21 mouse cellular contexts compared by ENCODE assay signal in the genomic region with DNA sequence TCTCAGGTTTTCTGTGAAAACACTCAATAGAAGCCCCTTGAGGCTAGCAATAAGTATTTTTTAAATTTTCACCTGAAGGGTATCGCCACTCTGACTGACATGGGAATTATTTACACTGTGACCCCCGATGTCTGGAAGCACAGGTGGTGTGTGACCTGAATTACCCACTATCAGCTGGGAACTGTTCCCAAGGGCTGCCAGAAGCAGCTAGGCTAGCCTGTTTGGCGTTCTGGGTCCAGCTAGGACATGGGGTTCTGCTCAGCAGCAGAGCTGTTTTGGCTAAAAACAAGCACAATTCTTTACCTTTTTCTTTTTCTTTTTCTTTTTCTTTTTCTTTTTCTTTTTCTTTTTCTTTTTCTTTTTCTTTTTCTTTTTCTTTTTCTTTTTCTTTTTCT. TPM values are rescaled to one million over a fixed set of nuclear protein-coding genes. Genes with fewer than 3 reads are reported as not detected.
A peak's percentile ranks its signal among the peaks of the same experiment; 100 is the strongest.
DNase-seq lines count a peak whose midpoint lies in the region; ATAC-seq and TF ChIP-seq lines count a peak whose summit lies in the region.
"Had no signal": no experiment of that assay in that cellular context is flagged by ENCODE, and none has a peak within 500 bp of the region (broad histone marks: within the 10 kb centered on the region; RNA-seq: fewer than 3 reads in every experiment).

No protein-coding gene starts in this region.

- no peak for TF ChIP-seq EP300 in stomach, postnatal 0 days (optimal IDR thresholded peaks at IDR 0.05)

- peak; percentile 20 to 22 for DNase-seq in cerebellum, adult 18-20 months
- DNase-seq in cerebellum, adult 11 months = no peak
- DNase-seq in kidney, adult 2 months = no peak
- DNase-seq in stomach, postnatal 0 days (ENCODE audit: low spot score) = no peak
- DNase-seq: adrenal gland, postnatal 14 days; heart, adult 2 months; kidney, adult 11 months; kidney, postnatal 36 days; layer of hippocampus, adult 9-11 months; lung, adult 2 months; midbrain, embryonic 14.5 days; thymus, postnatal 25 days had no signal

- no peaks in the 10 kb centered on the region for H3K9me3 ChIP-seq in kidney, embryonic 16.5 days (ENCODE audit: low read length)
- H3K9me3 ChIP-seq in stomach, embryonic 14.5 days (ENCODE audit: control insufficient read depth, low read depth, low read length) = no peaks in the 10 kb centered on the region
- H3K9me3 ChIP-seq in stomach, postnatal 0 days (ENCODE audit: control insufficient read depth, low read length) = no peaks in the 10 kb centered on the region
- H3K9me3 ChIP-seq: embryonic facial prominence, embryonic 15.5 days; forebrain, embryonic 10.5 days; heart, embryonic 15.5 days had no signal

- H3K36me3 ChIP-seq in kidney, embryonic 16.5 days (ENCODE audit: insufficient read depth, low read length) = no peaks in the 10 kb centered on the region
- H3K36me3 ChIP-seq in kidney, adult 2 months (ENCODE audit: control insufficient read depth, insufficient read depth, low read length) = no peaks in the 10 kb centered on the region
- H3K36me3 ChIP-seq in stomach, embryonic 14.5 days (ENCODE audit: control insufficient read depth, insufficient read depth, low read length) = no peaks in the 10 kb centered on the region
- no peaks in the 10 kb centered on the region for H3K36me3 ChIP-seq in stomach, postnatal 0 days (ENCODE audit: control insufficient read depth, insufficient read depth, low read length)
- H3K36me3 ChIP-seq: embryonic facial prominence, embryonic 15.5 days; forebrain, embryonic 10.5 days; heart, embryonic 15.5 days had no signal

- peak overlapping the region; percentile 45; the same call in 1 of the 2 replicates for H3K4me2 ChIP-seq in kidney, embryonic 16.5 days (replicated peaks; ENCODE audit: low read depth, low read length)
- H3K4me2 ChIP-seq in stomach, embryonic 14.5 days (replicated peaks; ENCODE audit: low read depth, low read length) = peak overlapping the region; percentile 35; the same call in 1 of the 2 replicates
- H3K4me2 ChIP-seq in stomach, postnatal 0 days (replicated peaks; ENCODE audit: low read depth) = no peak overlapping the region
- H3K4me2 ChIP-seq: embryonic facial prominence, embryonic 15.5 days; heart, embryonic 15.5 days had no signal

- 48% methylated on average over 3 of the region's 3 CpGs for WGBS in kidney, embryonic 16.5 days
- WGBS in kidney, adult 2 months = 53% methylated on average over 3 of the region's 3 CpGs
- 22% methylated on average over 3 of the region's 3 CpGs for WGBS in stomach, embryonic 14.5 days
- 17% methylated on average over 3 of the region's 3 CpGs for WGBS in stomach, postnatal 0 days

- H3K4me1 ChIP-seq in kidney, embryonic 16.5 days (ENCODE audit: insufficient read depth, low read length) = peaks cover 6% of the 10 kb centered on the region; the same call in 1 of the 2 replicates
- no peaks in the 10 kb centered on the region for H3K4me1 ChIP-seq in kidney, adult 2 months (ENCODE audit: control insufficient read depth, insufficient read depth, low read length)
- peaks cover 18% of the 10 kb centered on the region for H3K4me1 ChIP-seq in stomach, embryonic 14.5 days (ENCODE audit: control insufficient read depth, insufficient read depth, low read length)
- no peaks in the 10 kb centered on the region for H3K4me1 ChIP-seq in stomach, postnatal 0 days (replicated peaks; ENCODE audit: control insufficient read depth, insufficient read depth)

- H3K27me3 ChIP-seq in kidney, embryonic 16.5 days (ENCODE audit: insufficient read depth, low read length) = peaks cover 2% of the 10 kb centered on the region; the same call in 1 of the 2 replicates
- no peaks in the 10 kb centered on the region for H3K27me3 ChIP-seq in kidney, adult 2 months (replicated peaks; ENCODE audit: control insufficient read depth, insufficient read depth, low read length)
- no peaks in the 10 kb centered on the region for H3K27me3 ChIP-seq in stomach, embryonic 14.5 days (ENCODE audit: control insufficient read depth, insufficient read depth, low read length)
- H3K27me3 ChIP-seq in stomach, postnatal 0 days (ENCODE audit: control insufficient read depth, insufficient read depth, low read length) = no peaks in the 10 kb centered on the region
- H3K27me3 ChIP-seq: embryonic facial prominence, embryonic 15.5 days had no signal

- ATAC-seq in kidney, embryonic 16.5 days (ENCODE audit: low FRiP score, low TSS enrichment) = no peak
- ATAC-seq in stomach, embryonic 14.5 days (ENCODE audit: insufficient number of reproducible peaks, insufficient read depth, low FRiP score, low read depth) = no peak
- no peak for ATAC-seq in stomach, postnatal 0 days (ENCODE audit: low FRiP score, low TSS enrichment)
- no peak for ATAC-seq in granulocyte monocyte progenitor cell, adult 5-6 weeks (replicated peaks; ENCODE audit: poor library complexity, severe bottlenecking)

- H3K9ac ChIP-seq in kidney, embryonic 16.5 days (replicated peaks; ENCODE audit: low read length) = no peak overlapping the region
- H3K9ac ChIP-seq in stomach, embryonic 14.5 days (replicated peaks; ENCODE audit: low read depth, low read length) = no peak overlapping the region
- H3K9ac ChIP-seq in stomach, postnatal 0 days (ENCODE audit: low read length) = no peak overlapping the region
- H3K9ac ChIP-seq: embryonic facial prominence, embryonic 15.5 days; heart, embryonic 15.5 days had no signal

- no peak overlapping the region for H3K4me3 ChIP-seq in kidney, embryonic 16.5 days (ENCODE audit: low read length)
- H3K4me3 ChIP-seq in kidney, adult 2 months (ENCODE audit: insufficient read depth, low read depth, low read length) = no peak overlapping the region
- 0 out of 2 replicates have a peak overlapping the region, but pooled peaks have one; percentile 9 for H3K4me3 ChIP-seq in stomach, embryonic 14.5 days (ENCODE audit: low read depth, low read length)
- no peak overlapping the region for H3K4me3 ChIP-seq in stomach, postnatal 0 days (ENCODE audit: low read depth, low read length)
- H3K4me3 ChIP-seq: embryonic facial prominence, embryonic 15.5 days; forebrain, embryonic 10.5 days; heart, adult 2 months; heart, embryonic 15.5 days had no signal

- no peak overlapping the region for H3K27ac ChIP-seq in kidney, embryonic 16.5 days (ENCODE audit: low read length)
- H3K27ac ChIP-seq in kidney, adult 2 months (ENCODE audit: insufficient read depth, low read depth, low read length) = no peak overlapping the region
- peak overlapping the region; percentile 76 for H3K27ac ChIP-seq in stomach, embryonic 14.5 days (ENCODE audit: low read length)
- no peak overlapping the region for H3K27ac ChIP-seq in stomach, postnatal 0 days (replicated peaks)
- H3K27ac ChIP-seq: embryonic facial prominence, embryonic 15.5 days; forebrain, embryonic 10.5 days; heart, adult 2 months; heart, embryonic 15.5 days had no signal

- TF ChIP-seq POLR2A in kidney, adult 2 months (IDR thresholded peaks at IDR 0.05; ENCODE audit: low read depth, low read length) = no peak

- TF ChIP-seq CTCF in kidney, adult 2 months (conservative IDR thresholded peaks at IDR 0.05; ENCODE audit: insufficient read depth, insufficient read length, low read depth, low read length) = no peak
- no peak for TF ChIP-seq CTCF in stomach, postnatal 0 days (IDR thresholded peaks at IDR 0.05; ENCODE audit: low read depth)

RNA-seq across cellular contexts. Expression of gene Gm11541, which starts 2.1 kb away (rescaled TPM):
- 0.91 and 1.2 TPM in 2 replicates for polyA plus RNA-seq in kidney, embryonic 16.5 days (2015; fragmentation: Nextera tagmentation; extraction: Ambion mirVana)
- not detected in 2 replicates for polyA plus RNA-seq in kidney, adult 2 months (2012; rRNA removed)
- 2.3 and 2.9 TPM in 2 replicates for polyA plus RNA-seq in stomach, embryonic 14.5 days (2014; fragmentation: Nextera tagmentation; extraction: Ambion mirVana)
- polyA plus RNA-seq in stomach, postnatal 0 days (2015; fragmentation: Nextera tagmentation; extraction: Ambion mirVana) = 0.11 and 0.15 TPM in 2 replicates
- total RNA-seq in granulocyte monocyte progenitor cell, adult 5-6 weeks (2014; fragmentation: Nextera tagmentation) = not detected in 2 replicates
- not detected in 2 replicates for total RNA-seq in granulocyte monocyte progenitor cell, adult 5-6 weeks (2017)
- total RNA-seq: adrenal gland, postnatal 14 days; gastrocnemius, adult 8-10 months; heart, adult 2 months; hematopoietic stem cell, adult 5-6 weeks; megakaryocyte progenitor cell, adult 5-6 weeks had no signal
- polyA plus RNA-seq: forebrain, embryonic 10.5 days; heart, adult 2 months; heart, embryonic 15.5 days; lung, adult 2 months; midbrain, embryonic 14.5 days had no signal

RNA-seq across cellular contexts. Expression of gene Xylt2, which starts 24.9 kb away (rescaled TPM):
- polyA plus RNA-seq in kidney, embryonic 16.5 days (2015; fragmentation: Nextera tagmentation; extraction: Ambion mirVana) = 20.2 and 22.9 TPM in 2 replicates
- polyA plus RNA-seq in kidney, adult 2 months (2012; rRNA removed) = 21.3 and 26.6 TPM in 2 replicates
- 20.5 and 22.9 TPM in 2 replicates for polyA plus RNA-seq in stomach, embryonic 14.5 days (2014; fragmentation: Nextera tagmentation; extraction: Ambion mirVana)
- 8.4 and 8.6 TPM in 2 replicates for polyA plus RNA-seq in stomach, postnatal 0 days (2015; fragmentation: Nextera tagmentation; extraction: Ambion mirVana)
- total RNA-seq in granulocyte monocyte progenitor cell, adult 5-6 weeks (2014; fragmentation: Nextera tagmentation) = 4.9 and 15.7 TPM in 2 replicates
- total RNA-seq in granulocyte monocyte progenitor cell, adult 5-6 weeks (2017) = 3.9 and 4.8 TPM in 2 replicates

RNA-seq across cellular contexts. Expression of gene Cdc34b, which starts 39.4 kb away (rescaled TPM):
- 0.39 and 0.40 TPM in 2 replicates for polyA plus RNA-seq in kidney, embryonic 16.5 days (2015; fragmentation: Nextera tagmentation; extraction: Ambion mirVana)
- polyA plus RNA-seq in kidney, adult 2 months (2012; rRNA removed) = 0.08 and 0.16 TPM in 2 replicates
- polyA plus RNA-seq in stomach, embryonic 14.5 days (2014; fragmentation: Nextera tagmentation; extraction: Ambion mirVana) = not detected in 2 replicates
- not detected in 2 replicates for polyA plus RNA-seq in stomach, postnatal 0 days (2015; fragmentation: Nextera tagmentation; extraction: Ambion mirVana)
- total RNA-seq in granulocyte monocyte progenitor cell, adult 5-6 weeks (2014; fragmentation: Nextera tagmentation) = not detected in 2 replicates
- not detected in 2 replicates for total RNA-seq in granulocyte monocyte progenitor cell, adult 5-6 weeks (2017)
- total RNA-seq: adrenal gland, postnatal 14 days; hematopoietic stem cell, adult 5-6 weeks; megakaryocyte progenitor cell, adult 5-6 weeks had no signal
- polyA plus RNA-seq: embryonic facial prominence, embryonic 15.5 days; heart, embryonic 15.5 days; midbrain, embryonic 14.5 days had no signal

RNA-seq across cellular contexts. Expression of gene Eme1, which starts 48.4 kb away (rescaled TPM):
- polyA plus RNA-seq in kidney, embryonic 16.5 days (2015; fragmentation: Nextera tagmentation; extraction: Ambion mirVana) = 27.8 and 28.4 TPM in 2 replicates
- 0.13 and 0.22 TPM in 2 replicates for polyA plus RNA-seq in kidney, adult 2 months (2012; rRNA removed)
- 20.7 and 20.9 TPM in 2 replicates for polyA plus RNA-seq in stomach, embryonic 14.5 days (2014; fragmentation: Nextera tagmentation; extraction: Ambion mirVana)
- 2.7 and 3.4 TPM in 2 replicates for polyA plus RNA-seq in stomach, postnatal 0 days (2015; fragmentation: Nextera tagmentation; extraction: Ambion mirVana)
- total RNA-seq in granulocyte monocyte progenitor cell, adult 5-6 weeks (2014; fragmentation: Nextera tagmentation) = 8.2 and 16.4 TPM in 2 replicates
- total RNA-seq in granulocyte monocyte progenitor cell, adult 5-6 weeks (2017) = 36.4 and 51.6 TPM in 2 replicates
- total RNA-seq: gastrocnemius, adult 8-10 months; heart, adult 2 months had no signal

RNA-seq across cellular contexts. Expression of gene Mrpl27, which starts 48.6 kb away (rescaled TPM):
- polyA plus RNA-seq in kidney, embryonic 16.5 days (2015; fragmentation: Nextera tagmentation; extraction: Ambion mirVana) = 141 and 148 TPM in 2 replicates
- polyA plus RNA-seq in kidney, adult 2 months (2012; rRNA removed) = 92.0 and 121 TPM in 2 replicates
- polyA plus RNA-seq in stomach, embryonic 14.5 days (2014; fragmentation: Nextera tagmentation; extraction: Ambion mirVana) = 148 and 149 TPM in 2 replicates
- polyA plus RNA-seq in stomach, postnatal 0 days (2015; fragmentation: Nextera tagmentation; extraction: Ambion mirVana) = 123 and 124 TPM in 2 replicates
- 46.8 and 49.3 TPM in 2 replicates for total RNA-seq in granulocyte monocyte progenitor cell, adult 5-6 weeks (2014; fragmentation: Nextera tagmentation)
- total RNA-seq in granulocyte monocyte progenitor cell, adult 5-6 weeks (2017) = 40.0 and 45.7 TPM in 2 replicates

Comparison
In these comparisons a context has a peak if more than half of its experiments do, and no peak if none do; other contexts are left out.
1. DNase-seq: peak in cerebellum, adult 18-20 months (2 of 2); none in cerebellum, adult 11 months (single experiment), kidney, adult 2 months (single experiment) and stomach, postnatal 0 days (single experiment).